ENCODE assay signal across 14 mouse cellular contexts in genomic region chr12:119219409-119219808, GRCm38 (mm10). TPM values are rescaled to one million over a fixed set of nuclear protein-coding genes. Genes with fewer than 3 reads are reported as not detected.
A peak's percentile ranks its signal among the peaks of the same experiment; 100 is the strongest.
DNase-seq lines count a peak whose midpoint lies in the region; ATAC-seq lines count a peak whose summit lies in the region.
"Had no signal": no experiment of that assay in that cellular context is flagged by ENCODE, and none has a peak within 500 bp of the region (broad histone marks: within the 10 kb centered on the region; RNA-seq: fewer than 3 reads in every experiment).

No protein-coding gene starts in this region.

- peak; percentile 27 for DNase-seq in cerebellum, adult 9-10 months
- peak; percentile 27 to 43 for DNase-seq in kidney, postnatal 25 days
- no peak for DNase-seq in kidney, postnatal 10 days
- peak; percentile 5 for DNase-seq in right cerebral cortex, postnatal 14 days
- no peak for DNase-seq in right cerebral cortex, adult 18-20 months
- no peak for DNase-seq in adrenal gland, postnatal 25 days
- DNase-seq in embryo, embryonic 10 days (ENCODE audit: low spot score), result no peak
- DNase-seq: adrenal gland, adult 8-10 months; gastrocnemius, postnatal 14 days; lung, embryonic 14.5 days; thymus, adult 2 months had no signal

- ATAC-seq in cerebellum, adult (ENCODE audit: insufficient number of reproducible peaks, low FRiP score, low TSS enrichment), result no peak

RNA-seq across cellular contexts. Expression of gene Itgb8, which starts 19.2 kb away (rescaled TPM):
- 2.0 and 2.2 TPM in 2 replicates for total RNA-seq in adrenal gland, postnatal 25 days (2021)
- total RNA-seq: megakaryocyte progenitor cell, adult 5-6 weeks; neutrophil, adult 5-6 weeks had no signal

Comparison
In these comparisons a context has a peak if more than half of its experiments do, and no peak if none do; other contexts are left out.
1. DNase-seq: peak in cerebellum, adult 9-10 months (single experiment), kidney, postnatal 25 days (2 of 2) and right cerebral cortex, postnatal 14 days (single experiment); none in kidney, postnatal 10 days (single experiment), right cerebral cortex, adult 18-20 months (single experiment), adrenal gland, postnatal 25 days (single experiment) and embryo, embryonic 10 days (single experiment).